Mouse (Mus musculus): Measurements from ENCODE around the gene Il4i1.
A peak's percentile ranks its signal among the peaks of the same experiment; 100 is the strongest.
"Not testable (repeated sequence)": the region's sequence is repeated elsewhere in the genome, so short reads cannot be mapped to it uniquely, and the experiment has no call there.

The Il4i1 gene

GRCm38 (mm10) chr7:44864595-44865542 lies 48.7 kb downstream of the Il4i1 start:
- DNase-seq = peak; percentile 59 to 74

GRCm38 (mm10) chr7:44866276-44867009 lies 50.3 kb downstream of the Il4i1 start:
- peak; percentile 79 to 89 for DNase-seq

GRCm38 (mm10) chr7:44867010-44867702 lies 51.0 kb downstream of the Il4i1 start:
- DNase-seq = no peak

GRCm38 (mm10) chr7:44867802-44868201 lies 51.6 kb downstream of the Il4i1 start:
- DNase-seq = no peak

GRCm38 (mm10) chr7:44868465-44868864 lies 52.3 kb downstream of the Il4i1 start:
- peak; percentile 64 to 81 for DNase-seq

GRCm38 (mm10) chr7:44868919-44869696 lies 52.9 kb downstream of the Il4i1 start:
- peak; percentile 80 to 90 for DNase-seq

GRCm38 (mm10) chr7:44869697-44870528 lies 53.7 kb downstream of the Il4i1 start, which contains the start of gene Ptov1:
TSS of gene Ptov1 (minus strand) at chr7:44869788.
- peak; percentile 93 to 97 for DNase-seq

- DNase-seq = no peak
Observed at GRCm38 (mm10) chr7:44870614-44871013, 54.4 kb downstream of the Il4i1 start.

- no peak for DNase-seq
Observed at GRCm38 (mm10) chr7:44871181-44871580, 55.0 kb downstream of the Il4i1 start.

- DNase-seq = not testable (repeated sequence)
Observed at GRCm38 (mm10) chr7:44871774-44872173, 55.6 kb downstream of the Il4i1 start.

- no peak for DNase-seq
Observed at GRCm38 (mm10) chr7:44877833-44878232, 61.6 kb downstream of the Il4i1 start.

- DNase-seq = no peak
Observed at GRCm38 (mm10) chr7:44883036-44883435, 66.8 kb downstream of the Il4i1 start.

- DNase-seq = no peak
Observed at GRCm38 (mm10) chr7:44884637-44885036, 68.5 kb downstream of the Il4i1 start.

- peak in 1 of 2 experiments; percentile 43 for DNase-seq
Observed at GRCm38 (mm10) chr7:44886964-44887363, 70.8 kb downstream of the Il4i1 start.

GRCm38 (mm10) chr7:44888256-44889105 lies 72.3 kb downstream of the Il4i1 start:
- no peak for DNase-seq

- DNase-seq = no peak
Observed at GRCm38 (mm10) chr7:44890180-44890579, 74.0 kb downstream of the Il4i1 start.
